Mouse (Mus musculus) kidney, embryonic 15.5 days (tissue): Measurements from ENCODE around the gene Cebpe. TPM values are rescaled to one million over a fixed set of nuclear protein-coding genes. Genes with fewer than 3 reads are reported as not detected.

Experiments used
- ATAC-seq: fragments of 200-750 bp; cut with Nextera tagmentation; replicated peaks from 2 replicates; pipeline ENCODE4 v1.8.0; 2017; ENCODE audit warnings: moderate TSS enrichment; ENCODE audit not compliant: low FRiP score
- H3K27ac ChIP-seq: fragments of 300-500 bp; sonication (generic); 2 replicates; pipeline ENCODE4 v1.5.1; 2015; ENCODE audit warnings: mild to moderate bottlenecking, inconsistent platforms
- H3K27me3 ChIP-seq: fragments of 300-500 bp; sonication (generic); 2 replicates; pipeline ENCODE4 v1.6.1; 2015; ENCODE audit warnings: inconsistent platforms
- H3K36me3 ChIP-seq: fragments of 300-500 bp; sonication (generic); 2 replicates; pipeline ENCODE4 v1.6.1; 2015; ENCODE audit warnings: inconsistent platforms
- H3K4me1 ChIP-seq: fragments of 300-500 bp; sonication (generic); 2 replicates; pipeline ENCODE4 v1.6.1; 2015; ENCODE audit warnings: inconsistent platforms
- H3K4me2 ChIP-seq: fragments of 300-500 bp; sonication (generic); 2 replicates; pipeline ENCODE4 v1.6.1; 2015; ENCODE audit warnings: moderate library complexity, mild to moderate bottlenecking, inconsistent platforms
- H3K4me3 ChIP-seq: fragments of 300-500 bp; sonication (generic); replicated peaks from 2 replicates; pipeline ENCODE4 v1.5.1; 2015; ENCODE audit warnings: mild to moderate bottlenecking, inconsistent platforms
- H3K9ac ChIP-seq: fragments of 300-500 bp; sonication (generic); 2 replicates; pipeline ENCODE4 v1.6.1; 2015; ENCODE audit warnings: mild to moderate bottlenecking, inconsistent platforms
- H3K9me3 ChIP-seq: fragments of 300-500 bp; sonication (generic); replicated peaks from 2 replicates; pipeline ENCODE4 v1.6.1; 2016; ENCODE audit warnings: inconsistent platforms
- WGBS: fragments of 180-500 bp; shearing (Covaris S2); methylation state at CpG from one replicate; pipeline ENCODE4 v1.1.7; 2015; ENCODE audit warnings: mixed read lengths; 5-methylcytosine and 5-hydroxymethylcytosine counted together
- polyA plus RNA-seq: library from polyadenylated mRNA; unstranded; fragments of >200 nt; fragmentation: Nextera tagmentation; extraction: Ambion mirVana; gene quantifications from 2 replicates; pipeline ENCODE4 v1.2.1, GENCODE M21; 2015

Cebpe gene
- polyA plus RNA-seq, 1 experiment from 2014 or later: 0.21 TPM

DNA sequence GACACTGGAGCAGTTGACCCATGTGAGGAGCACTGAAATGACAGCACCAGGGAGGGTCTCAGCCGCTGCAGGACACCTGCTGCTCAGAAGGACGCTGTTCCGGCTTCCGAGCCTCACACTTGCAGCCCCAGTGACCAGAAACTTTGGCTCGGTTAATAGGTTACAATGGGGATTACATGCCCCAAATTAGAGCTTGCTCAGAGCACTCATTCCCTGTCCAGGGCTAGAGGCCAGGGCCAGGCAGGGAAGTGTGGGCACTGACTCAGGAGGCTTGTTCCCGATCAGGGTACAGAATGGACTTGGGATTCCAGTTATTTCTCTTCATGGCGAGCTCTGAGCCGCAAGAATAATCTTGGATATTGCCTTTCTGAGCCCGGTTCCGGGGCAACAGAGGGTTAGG lies 25.7 kb upstream of the Cebpe start:
- Histone ChIP-seq H3K36me3 (no peaks in the 10 kb centered on the region), H3K27ac (no peak overlapping the region), H3K9ac (no peak overlapping the region), H3K4me1 (peaks cover 8% of the 10 kb centered on the region), H3K4me2 (no peak overlapping the region), H3K4me3 (no peak overlapping the region), H3K27me3 (no peaks in the 10 kb centered on the region), H3K9me3 (no peaks in the 10 kb centered on the region)
- 78% methylated on average over 10 of the region's 10 CpGs for WGBS
- no peak for ATAC-seq

GRCm38 (mm10) chr14:54736555-54737552 lies 24.9 kb upstream of the Cebpe start:
- 80% methylated on average over 14 of the region's 14 CpGs for WGBS
- Histone ChIP-seq H3K36me3 (no peaks in the 10 kb centered on the region), H3K4me2 (no peak overlapping the region), H3K27me3 (no peaks in the 10 kb centered on the region), H3K27ac (no peak overlapping the region), H3K4me1 (peaks cover under 1% of the 10 kb centered on the region; the same call in 1 of the 2 replicates), H3K9ac (no peak overlapping the region), H3K4me3 (no peak overlapping the region), H3K9me3 (no peaks in the 10 kb centered on the region)
- ATAC-seq: no peak

- Histone ChIP-seq H3K27me3 (no peaks in the 10 kb centered on the region), H3K9ac (no peak overlapping the region), H3K4me2 (no peak overlapping the region), H3K4me3 (no peak overlapping the region), H3K4me1 (no peaks in the 10 kb centered on the region), H3K27ac (no peak overlapping the region), H3K36me3 (no peaks in the 10 kb centered on the region), H3K9me3 (no peaks in the 10 kb centered on the region)
- ATAC-seq: no peak
- WGBS: 83% methylated on average over 4 of the region's 4 CpGs
These were observed 23.2 kb upstream of the Cebpe start for GRCm38 (mm10) chr14:54735221-54735620.

- no peak overlapping the region for H3K4me3 ChIP-seq
- no peak for ATAC-seq
- no peaks in the 10 kb centered on the region for H3K4me1 ChIP-seq
- H3K36me3 ChIP-seq: no peaks in the 10 kb centered on the region
- 78% methylated on average over 4 of the region's 4 CpGs for WGBS
- H3K4me2 ChIP-seq: no peak overlapping the region
- H3K27ac ChIP-seq: no peak overlapping the region
- no peak overlapping the region for H3K9ac ChIP-seq
- H3K27me3 ChIP-seq: no peaks in the 10 kb centered on the region
- no peaks in the 10 kb centered on the region for H3K9me3 ChIP-seq
These were observed 22.0 kb upstream of the Cebpe start for GRCm38 (mm10) chr14:54734004-54734403.

GRCm38 (mm10) chr14:54732206-54732605 lies 20.2 kb upstream of the Cebpe start:
- Histone ChIP-seq H3K27me3 (no peaks in the 10 kb centered on the region), H3K9me3 (no peaks in the 10 kb centered on the region), H3K27ac (no peak overlapping the region), H3K36me3 (no peaks in the 10 kb centered on the region), H3K4me2 (no peak overlapping the region), H3K4me3 (no peak overlapping the region), H3K4me1 (no peaks in the 10 kb centered on the region), H3K9ac (no peak overlapping the region)
- no peak for ATAC-seq
- 85% methylated on average over 8 of the region's 8 CpGs for WGBS

- H3K4me2 ChIP-seq: no peak overlapping the region
- H3K9me3 ChIP-seq: no peaks in the 10 kb centered on the region
- no peak overlapping the region for H3K4me3 ChIP-seq
- no peaks in the 10 kb centered on the region for H3K4me1 ChIP-seq
- no peaks in the 10 kb centered on the region for H3K36me3 ChIP-seq
- H3K9ac ChIP-seq: no peak overlapping the region
- no peak overlapping the region for H3K27ac ChIP-seq
- H3K27me3 ChIP-seq: no peaks in the 10 kb centered on the region
- 89% methylated on average over 6 of the region's 6 CpGs for WGBS
- no peak for ATAC-seq
These were observed 18.3 kb upstream of the Cebpe start for GRCm38 (mm10) chr14:54730305-54730704.

- Histone ChIP-seq H3K9ac (no peak overlapping the region), H3K27ac (no peak overlapping the region), H3K9me3 (no peaks in the 10 kb centered on the region), H3K4me2 (no peak overlapping the region), H3K4me3 (no peak overlapping the region), H3K4me1 (no peaks in the 10 kb centered on the region), H3K27me3 (no peaks in the 10 kb centered on the region), H3K36me3 (no peaks in the 10 kb centered on the region)
- no peak for ATAC-seq
- WGBS: 74% methylated on average over 13 of the region's 13 CpGs
These were observed 17.1 kb upstream of the Cebpe start for GRCm38 (mm10) chr14:54728823-54729653.

GRCm38 (mm10) chr14:54727565-54727964 lies 15.6 kb upstream of the Cebpe start:
- Histone ChIP-seq H3K27me3 (no peaks in the 10 kb centered on the region), H3K36me3 (no peaks in the 10 kb centered on the region), H3K4me1 (no peaks in the 10 kb centered on the region)

DNA sequence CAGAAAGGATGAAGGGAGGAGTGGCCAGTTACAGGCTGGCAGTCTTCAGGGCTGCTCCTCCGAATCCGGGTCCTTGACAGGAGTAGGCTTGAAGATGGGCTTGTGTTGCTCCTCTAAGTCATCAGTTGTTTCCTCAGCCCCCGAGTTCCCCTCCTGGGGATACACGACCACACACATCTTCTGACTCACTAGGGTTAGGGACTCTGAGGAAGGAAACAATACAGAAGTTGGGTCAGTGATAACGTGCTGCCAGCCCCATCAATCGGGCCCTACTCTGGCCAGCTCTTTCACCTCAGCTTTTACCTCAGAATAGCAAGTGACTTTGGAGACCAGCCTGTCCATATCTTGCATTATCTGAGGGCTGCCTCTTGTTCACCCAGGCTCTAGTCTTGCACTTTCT lies 12.1 kb upstream of the Cebpe start:
- WGBS: 85% methylated on average over 6 of the region's 6 CpGs
- ATAC-seq: no peak
- no peak overlapping the region for H3K4me3 ChIP-seq

More at GRCm38 (mm10) chr14:54727565-54727964, 15.6 kb upstream of the Cebpe start:
- no peak for ATAC-seq
- Histone ChIP-seq H3K4me3 (no peak overlapping the region), H3K9me3 (no peaks in the 10 kb centered on the region), H3K4me2 (no peak overlapping the region), H3K9ac (no peak overlapping the region), H3K27ac (no peak overlapping the region)
- 70% methylated on average over 5 of the region's 5 CpGs for WGBS

DNA sequence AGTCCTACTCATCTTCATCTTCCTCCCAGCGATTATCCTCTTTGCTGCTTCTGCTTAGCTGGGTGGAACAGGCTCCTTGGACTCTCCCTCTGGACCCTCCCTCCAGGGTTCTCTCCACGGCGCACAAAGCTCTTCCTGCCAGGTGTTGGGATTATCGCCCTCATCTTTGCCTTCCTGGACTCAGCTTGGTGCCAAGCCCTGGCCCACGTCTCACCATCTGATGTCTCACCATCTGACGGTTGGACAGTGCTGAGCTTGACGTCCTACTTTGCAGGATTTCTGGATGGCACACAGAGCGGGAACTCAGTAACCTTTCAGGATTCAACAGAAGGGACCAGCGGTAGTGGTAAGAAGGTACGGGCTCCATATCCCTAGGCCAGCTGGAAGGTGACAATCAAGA lies 9.7 kb upstream of the Cebpe start:
- Histone ChIP-seq H3K4me1 (no peaks in the 10 kb centered on the region), H3K36me3 (no peaks in the 10 kb centered on the region), H3K27me3 (no peaks in the 10 kb centered on the region), H3K4me2 (no peak overlapping the region), H3K9me3 (no peaks in the 10 kb centered on the region), H3K4me3 (no peak overlapping the region), H3K9ac (no peak overlapping the region), H3K27ac (no peak overlapping the region)
- ATAC-seq: no peak
- WGBS: 78% methylated on average over 10 of the region's 10 CpGs

More for the DNA sequence above, 12.1 kb upstream of the Cebpe start:
- H3K9ac ChIP-seq: no peak overlapping the region
- no peaks in the 10 kb centered on the region for H3K36me3 ChIP-seq
- no peaks in the 10 kb centered on the region for H3K27me3 ChIP-seq
- no peak overlapping the region for H3K27ac ChIP-seq
- no peaks in the 10 kb centered on the region for H3K9me3 ChIP-seq
- no peaks in the 10 kb centered on the region for H3K4me1 ChIP-seq
- no peak overlapping the region for H3K4me2 ChIP-seq

DNA sequence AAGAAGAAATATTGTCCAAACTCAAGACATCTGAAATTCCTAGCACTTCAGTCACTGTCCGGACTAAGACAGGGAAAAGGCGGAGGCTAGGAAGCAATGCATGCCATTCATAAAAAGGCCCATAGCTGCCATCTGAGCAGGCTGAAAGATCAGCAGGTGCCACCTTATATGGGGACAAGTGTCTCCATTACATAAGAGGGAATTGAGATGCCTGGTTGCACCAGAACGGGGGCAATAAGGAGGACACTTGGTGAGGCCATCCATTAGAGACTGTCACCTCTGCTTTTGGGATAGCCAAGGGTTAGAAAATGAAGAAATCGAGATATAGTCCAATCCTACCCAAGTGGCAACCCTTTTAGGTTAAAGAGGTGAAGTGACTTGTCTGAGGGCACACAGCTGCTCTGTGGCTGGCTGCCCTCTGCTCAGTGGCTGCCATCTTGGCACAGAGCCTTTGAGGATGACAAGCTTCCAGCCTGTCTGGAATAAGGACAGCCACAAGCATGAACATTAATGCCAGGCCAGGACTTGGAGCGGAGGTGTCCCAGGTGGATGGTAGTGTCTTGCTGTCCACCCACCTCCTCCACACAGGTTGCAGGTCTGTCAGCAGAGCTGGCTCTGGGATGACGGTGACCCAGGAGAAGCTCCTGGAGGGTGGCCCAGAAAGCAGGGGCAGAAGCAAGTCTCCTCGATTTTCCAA lies 8.8 kb upstream of the Cebpe start:
- no peaks in the 10 kb centered on the region for H3K4me1 ChIP-seq
- ATAC-seq: no peak
- no peaks in the 10 kb centered on the region for H3K36me3 ChIP-seq
- no peaks in the 10 kb centered on the region for H3K9me3 ChIP-seq
- H3K27ac ChIP-seq: no peak overlapping the region
- 89% methylated on average over 7 of the region's 7 CpGs for WGBS
- no peak overlapping the region for H3K9ac ChIP-seq
- H3K27me3 ChIP-seq: no peaks in the 10 kb centered on the region
- no peak overlapping the region for H3K4me3 ChIP-seq
- no peak overlapping the region for H3K4me2 ChIP-seq
